Mouse (Mus musculus) Patski (cell line): ENCODE measurements around the gene Rcor1. TPM values are rescaled to one million over a fixed set of nuclear protein-coding genes. Genes with fewer than 3 reads are reported as not detected.

Experiments used
- ATAC-seq: fragments of 100-300 bp; one replicate; pipeline ENCODE4 v1.8.0; 2021
- CTCF ChIA-PET: fragments of 350-600 bp; sonication (Branson Sonifier 250); formaldehyde crosslinking; loops from one replicate; lab custom pipeline; 2022; ENCODE audit warnings: inconsistent platforms; lab: Charles Lee
- POLR2A ChIA-PET: fragments of 350-600 bp; sonication (Branson Sonifier 250); formaldehyde crosslinking; loops from one replicate; lab custom pipeline; 2022; ENCODE audit warnings: antibody characterized with exemption, inconsistent platforms; lab: Charles Lee
- DNase-seq: peaks from one replicate; pipeline ENCODE4 v3.0.0-alpha.2; 2011; ENCODE audit warnings: low read depth, low spot score
- H3K27me3 ChIP-seq: fragments of 371-371 bp; one replicate; pipeline ENCODE4 v1.5.1; 2021
- CTCF ChIP-seq: fragments of 100-300 bp; IDR thresholded peaks from one replicate; pipeline ENCODE4 v1.5.1; 2021
- in situ Hi-C: fragments of 300-500 bp; cut with MboI; formaldehyde crosslinking; loops from 3 replicates; pipeline ENCODE4 v1.11.1; 2018; ENCODE audit warnings: low pct_unique_long_range_greater_than_20kb, mixed read lengths
- polyA plus RNA-seq: library from polyadenylated mRNA; unstranded; gene quantifications from one replicate; pipeline ENCODE4 v1.2.3, GENCODE M21; 2021

Gene Rcor1
- polyA plus RNA-seq, 1 experiment from 2014 or later = 30.9 TPM

DNA sequence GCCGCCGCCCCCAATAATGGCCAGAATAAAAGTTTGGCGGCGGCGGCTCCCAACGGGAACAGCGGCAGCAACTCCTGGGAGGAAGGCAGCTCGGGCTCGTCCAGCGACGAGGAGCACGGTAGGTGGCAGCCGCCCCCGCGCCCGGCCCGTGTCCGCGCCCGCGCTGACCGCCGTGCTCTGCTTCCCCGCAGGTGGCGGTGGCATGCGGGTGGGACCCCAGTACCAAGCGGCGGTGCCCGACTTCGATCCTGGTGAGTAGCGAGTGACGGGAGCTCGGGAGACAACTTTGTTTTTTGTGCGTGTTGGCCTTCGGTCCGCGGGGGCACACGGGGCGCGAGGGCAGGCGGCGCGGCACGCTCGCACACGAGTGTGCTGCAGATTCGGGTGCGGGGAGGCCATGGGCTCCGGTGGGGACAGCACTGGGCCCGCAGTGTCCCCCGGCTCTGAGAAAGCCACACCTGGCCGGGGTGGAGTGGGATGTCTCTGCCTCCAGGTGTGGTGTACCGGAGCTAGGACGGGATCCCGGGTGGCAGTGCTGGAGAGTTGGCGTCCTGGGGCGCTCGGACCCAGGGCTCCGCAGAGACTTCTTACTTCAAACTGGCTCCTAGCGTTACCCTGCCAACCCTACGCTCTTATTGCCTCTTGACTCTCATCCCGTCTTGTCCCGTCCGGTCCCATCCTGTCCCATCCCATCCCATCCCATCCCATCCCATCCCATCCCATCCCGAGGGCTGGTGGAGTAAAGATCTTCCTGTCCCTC lies 800 bp downstream of the Rcor1 start:
- POLR2A ChIA-PET = interaction anchor here (0.8 kb wide), 1 partner anchor 26 kb away, joined by 3 read pairs; no protein-coding TSS in a partner anchor
- CTCF ChIA-PET = no interaction called here
- in situ Hi-C loops = no loop called here
- no peak for TF ChIP-seq CTCF
- no peak for DNase-seq
- no peaks in the 10 kb centered on the region for H3K27me3 ChIP-seq
- peak; percentile 11 for ATAC-seq

DNA sequence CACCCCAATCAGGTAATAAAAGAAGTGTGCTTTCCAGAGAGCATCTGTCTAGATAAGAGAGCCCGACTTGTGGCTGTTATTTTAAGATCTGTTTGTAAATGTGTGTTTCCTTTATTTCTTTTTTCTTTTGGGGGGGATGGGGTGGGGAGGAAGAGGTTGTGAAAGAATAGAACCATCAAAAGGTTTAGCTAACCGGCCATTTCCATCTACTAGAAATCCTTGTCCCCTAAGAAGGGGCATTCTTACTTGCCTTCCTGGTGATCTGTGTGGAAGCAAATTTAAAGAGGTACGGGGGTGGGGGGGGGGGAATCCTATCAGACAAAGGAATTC lies 1.3 kb downstream of the Rcor1 start:
- ATAC-seq (no peak), DNase-seq (no peak)
- H3K27me3 ChIP-seq = no peaks in the 10 kb centered on the region
- in situ Hi-C loops = no loop called here
- no peak for TF ChIP-seq CTCF
- ChIA-PET POLR2A (no interaction called here), CTCF (no interaction called here)

DNA sequence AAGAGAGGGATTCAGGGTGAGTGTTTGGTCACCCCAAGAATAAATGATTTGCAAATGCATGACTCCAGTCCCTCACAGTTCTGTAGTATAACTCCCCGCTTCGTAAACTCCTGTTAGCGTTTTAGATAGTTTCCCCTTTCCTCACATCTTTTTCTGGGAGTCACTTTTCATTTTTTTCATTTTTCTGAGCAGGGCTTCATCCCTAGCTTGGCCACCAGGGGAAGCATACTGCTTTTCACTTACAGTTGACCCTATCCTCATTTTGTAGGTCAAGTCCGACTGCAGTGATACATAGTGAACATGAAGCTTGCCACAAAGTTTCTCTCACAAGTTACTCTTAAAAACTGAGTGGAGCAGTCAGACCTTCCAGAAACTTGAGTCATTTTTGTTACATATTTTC lies 2.0 kb downstream of the Rcor1 start:
- no peaks in the 10 kb centered on the region for H3K27me3 ChIP-seq
- in situ Hi-C loops = no loop called here
- DNase-seq = peak; percentile 15
- ChIA-PET POLR2A (no interaction called here), CTCF (interaction anchor here (1.5 kb wide), 1 partner anchor 19 kb away, joined by 3 read pairs; no protein-coding TSS in a partner anchor)
- TF ChIP-seq CTCF = no peak
- ATAC-seq = no peak

GRCm38 (mm10) chr12:111042365-111042764 lies 3.2 kb downstream of the Rcor1 start:
- in situ Hi-C loops = no loop called here

GRCm38 (mm10) chr12:111044880-111045279 lies 5.7 kb downstream of the Rcor1 start:
- no peak for ATAC-seq
- in situ Hi-C loops = no loop called here
- POLR2A ChIA-PET = no interaction called here
- CTCF ChIA-PET = no interaction called here
- no peaks in the 10 kb centered on the region for H3K27me3 ChIP-seq
- DNase-seq = no peak
- TF ChIP-seq CTCF = no peak

More at GRCm38 (mm10) chr12:111042365-111042764, 3.2 kb downstream of the Rcor1 start:
- ATAC-seq = no peak
- CTCF ChIA-PET = interaction anchor here (1.0 to 1.5 kb wide), 2 partner anchors 10 to 18 kb away, joined by 3 read pairs; no protein-coding TSS in a partner anchor
- TF ChIP-seq CTCF = no peak
- DNase-seq = no peak
- POLR2A ChIA-PET = no interaction called here
- H3K27me3 ChIP-seq = no peaks in the 10 kb centered on the region

DNA sequence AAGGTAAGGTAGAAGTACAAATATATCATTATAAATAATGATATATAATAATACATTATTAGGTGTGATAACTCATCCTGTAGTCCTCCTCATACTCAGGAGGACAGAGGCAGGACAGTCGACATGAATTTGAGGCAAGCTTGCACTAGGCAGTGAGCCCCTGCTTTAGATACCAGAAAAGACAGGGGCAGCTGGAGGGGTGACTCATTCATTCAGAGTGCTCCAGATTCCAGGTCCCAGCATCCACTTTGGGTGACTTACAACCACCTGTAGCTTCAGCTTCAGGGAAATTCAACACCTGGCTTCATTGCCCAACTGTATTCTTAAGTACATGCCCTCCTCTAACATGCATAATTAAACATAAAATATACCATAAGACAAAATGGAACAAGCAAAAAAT lies 7.7 kb downstream of the Rcor1 start:
- DNase-seq = no peak
- in situ Hi-C loops = no loop called here
- POLR2A ChIA-PET = no interaction called here
- CTCF ChIA-PET = interaction anchor here (0.6 kb wide), 1 partner anchor 114 kb away, joined by 3 read pairs; no protein-coding TSS in a partner anchor
- ATAC-seq = no peak
- TF ChIP-seq CTCF = no peak
- H3K27me3 ChIP-seq = no peaks in the 10 kb centered on the region

DNA sequence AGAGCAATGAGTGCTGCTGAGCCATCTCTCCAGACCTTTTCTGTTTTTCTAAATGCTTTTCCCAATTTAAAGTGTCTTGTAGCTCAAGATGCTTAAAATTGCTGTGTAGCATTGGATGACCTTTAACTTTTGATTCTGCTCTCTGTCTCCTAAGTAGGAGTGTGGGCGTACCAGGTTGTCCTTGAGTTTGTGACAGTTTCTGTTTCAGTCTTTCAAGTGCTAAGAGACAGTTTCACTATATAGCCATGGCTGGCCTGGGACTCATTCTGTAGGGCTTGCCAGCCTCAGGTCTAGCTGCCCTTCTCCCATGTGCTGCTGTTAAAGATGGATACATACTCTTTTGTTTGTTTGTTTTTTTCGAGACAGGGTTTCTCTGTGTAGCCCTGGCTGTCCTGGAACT lies 9.1 kb downstream of the Rcor1 start:
- POLR2A ChIA-PET = no interaction called here
- no peak for DNase-seq
- no peak for TF ChIP-seq CTCF
- no peaks in the 10 kb centered on the region for H3K27me3 ChIP-seq
- CTCF ChIA-PET = interaction anchor here (1.0 kb wide), 1 partner anchor 8 kb away, joined by 3 read pairs; no protein-coding TSS in a partner anchor
- ATAC-seq = no peak
- in situ Hi-C loops = no loop called here

GRCm38 (mm10) chr12:111050256-111050655 lies 11.1 kb downstream of the Rcor1 start:
- DNase-seq = no peak

GRCm38 (mm10) chr12:111063361-111063760 lies 24.2 kb downstream of the Rcor1 start:
- no peak for TF ChIP-seq CTCF
- DNase-seq = no peak
- ChIA-PET POLR2A (no interaction called here), CTCF (no interaction called here)
- H3K27me3 ChIP-seq = no peaks in the 10 kb centered on the region
- ATAC-seq = no peak
- in situ Hi-C loops = no loop called here

More at GRCm38 (mm10) chr12:111050256-111050655, 11.1 kb downstream of the Rcor1 start:
- ChIA-PET CTCF (interaction anchor here (1.0 to 1.3 kb wide), 2 partner anchors 40 to 47 kb away, joined by 3 read pairs; no protein-coding TSS in a partner anchor), POLR2A (no interaction called here)
- no peak for TF ChIP-seq CTCF
- in situ Hi-C loops = no loop called here
- H3K27me3 ChIP-seq = no peaks in the 10 kb centered on the region
- ATAC-seq = no peak

GRCm38 (mm10) chr12:111064220-111064619 lies 25.1 kb downstream of the Rcor1 start:
- TF ChIP-seq CTCF = no peak
- H3K27me3 ChIP-seq = no peaks in the 10 kb centered on the region
- ChIA-PET POLR2A (no interaction called here), CTCF (no interaction called here)
- DNase-seq = no peak
- in situ Hi-C loops = no loop called here
- ATAC-seq = no peak

DNA sequence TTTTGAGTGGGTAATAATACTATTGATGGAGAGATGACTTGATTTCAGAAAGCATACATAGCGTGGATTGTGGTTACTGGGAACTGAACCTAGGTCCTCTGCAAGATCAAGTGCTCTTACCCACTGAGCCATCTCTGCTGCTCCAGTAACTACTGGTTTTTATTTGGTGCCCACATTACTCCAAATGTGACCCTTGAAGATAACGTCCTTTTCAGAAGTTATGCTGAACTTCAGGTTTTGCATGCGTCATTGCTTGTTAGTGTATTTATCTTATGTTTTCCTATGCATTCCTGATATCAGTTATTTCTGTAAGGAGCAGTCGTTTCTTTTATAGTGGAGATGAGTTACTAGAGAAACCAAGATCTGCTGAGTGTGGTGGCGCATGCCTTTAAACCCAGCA lies 26.2 kb downstream of the Rcor1 start:
- in situ Hi-C loops = no loop called here
- DNase-seq (no peak), ATAC-seq (no peak)
- POLR2A ChIA-PET = no interaction called here
- no peaks in the 10 kb centered on the region for H3K27me3 ChIP-seq
- CTCF ChIA-PET = interaction anchor here (1.1 kb wide), 1 partner anchor 22 kb away, joined by 3 read pairs; no protein-coding TSS in a partner anchor
- TF ChIP-seq CTCF = no peak
